Mouse (Mus musculus): ENCODE data around the gene Siva1.

DNA sequence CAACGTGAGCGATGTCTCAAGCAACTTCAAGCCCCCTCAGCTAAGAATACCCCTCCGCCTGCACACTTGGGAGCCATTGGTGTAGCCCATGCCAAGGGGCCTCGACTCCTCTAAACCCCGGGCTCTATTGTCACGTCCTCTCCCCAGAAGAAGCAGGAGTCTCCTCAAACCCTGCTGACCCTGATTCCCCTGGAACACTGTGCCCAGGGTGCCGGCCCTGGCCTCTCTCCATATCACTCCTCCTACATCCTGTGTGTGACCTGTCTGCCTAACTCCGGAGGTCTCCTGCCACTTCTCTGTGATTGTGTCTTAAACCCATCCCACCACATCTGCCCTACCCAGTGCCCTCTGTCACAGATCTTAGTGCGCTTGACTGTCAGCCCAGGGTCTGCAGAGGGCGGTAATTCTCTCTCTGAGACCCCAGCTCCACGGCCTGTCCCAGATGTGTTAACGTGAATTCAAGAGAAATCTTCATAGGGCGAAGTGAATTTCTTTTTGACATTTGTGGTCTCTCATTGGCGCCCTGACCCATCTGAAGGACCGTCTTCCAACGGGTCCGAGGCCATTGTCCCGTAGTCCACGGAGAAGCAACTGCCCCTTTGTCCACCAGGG is 33.6 kb downstream of the Siva1 start:
- TF ChIP-seq CTCF (IDR thresholded peaks at IDR 0.05; ENCODE audit: control insufficient read depth, insufficient read depth, insufficient read length): no peak
- TF ChIP-seq MYOD1 (IDR thresholded peaks at IDR 0.05; ENCODE audit: control insufficient read depth, insufficient read length, low read depth): no peak
- TF ChIP-seq USF1 (IDR thresholded peaks at IDR 0.05; ENCODE audit: low read depth): no peak
- TF ChIP-seq CEBPB (IDR thresholded peaks at IDR 0.05; ENCODE audit: low read depth): no peak
